Mouse (Mus musculus) myocyte (in vitro differentiated cells): Measurements from ENCODE around the gene Adcy6.
A peak's percentile ranks its signal among the peaks of the same experiment; 100 is the strongest.

Experiments used
- MAX ChIP-seq: IDR thresholded peaks from one replicate; pipeline ENCODE4 v1.6.1; 2011; ENCODE audit warnings: low read depth, mild to moderate bottlenecking, control low read depth
- MYOG ChIP-seq, 3 experiments: IDR thresholded peaks; one replicate each; pipeline ENCODE4 v1.6.1; 2011; ENCODE audit warnings: control low read depth in 2 of 3, low read depth in 2 of 3, mild to moderate bottlenecking in 2 of 3; ENCODE audit not compliant: insufficient read length in 2 of 3, control insufficient read depth in 1 of 3, insufficient read depth in 1 of 3
- POLR2A ChIP-seq: IDR thresholded peaks from one replicate; pipeline ENCODE4 v1.6.1; 2011; ENCODE audit warnings: low read depth, mild to moderate bottlenecking, control low read depth, moderate library complexity; ENCODE audit not compliant: insufficient read length

DNA sequence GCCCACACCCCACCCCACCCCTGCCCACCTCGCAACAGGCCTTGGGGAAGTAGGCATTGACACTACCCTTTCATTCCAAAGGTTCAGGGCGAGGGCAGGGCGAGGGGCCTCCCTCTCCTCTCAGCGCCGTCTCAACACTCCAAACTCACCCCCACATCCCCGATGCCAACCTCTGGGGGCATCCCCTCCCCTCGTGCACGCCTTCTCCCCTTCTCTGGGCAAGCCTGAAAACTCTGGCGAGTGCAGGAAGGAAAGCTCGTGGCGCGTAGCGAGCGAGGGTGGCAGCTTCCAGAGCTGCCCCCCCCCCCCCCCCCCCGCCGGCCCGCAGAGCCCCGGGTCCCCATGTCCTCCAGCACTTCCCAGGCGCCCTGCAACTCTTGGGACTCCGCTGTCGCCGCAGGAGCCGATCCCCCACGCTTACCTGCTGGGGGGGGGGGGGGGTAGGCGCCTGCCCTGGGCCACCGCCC lies 1.1 kb downstream of the Adcy6 start:
- TF ChIP-seq MAX (no peak), POLR2A (peak; percentile 16), MYOG (IDR thresholded peaks at IDR 0.05; ENCODE audit: control insufficient read depth in 1 of 3, insufficient read depth in 1 of 3, insufficient read length in 2 of 3, low read depth in 2 of 3) (no peak)
